Mouse (Mus musculus) WW6 (cell line): ENCODE data around the gene 2310009B15Rik.

Experiments used
- DNase-seq: peaks from one replicate; pipeline ENCODE4 v3.0.0-alpha.2; 2013; ENCODE audit warnings: low read depth, low spot score

The 2310009B15Rik gene

DNA sequence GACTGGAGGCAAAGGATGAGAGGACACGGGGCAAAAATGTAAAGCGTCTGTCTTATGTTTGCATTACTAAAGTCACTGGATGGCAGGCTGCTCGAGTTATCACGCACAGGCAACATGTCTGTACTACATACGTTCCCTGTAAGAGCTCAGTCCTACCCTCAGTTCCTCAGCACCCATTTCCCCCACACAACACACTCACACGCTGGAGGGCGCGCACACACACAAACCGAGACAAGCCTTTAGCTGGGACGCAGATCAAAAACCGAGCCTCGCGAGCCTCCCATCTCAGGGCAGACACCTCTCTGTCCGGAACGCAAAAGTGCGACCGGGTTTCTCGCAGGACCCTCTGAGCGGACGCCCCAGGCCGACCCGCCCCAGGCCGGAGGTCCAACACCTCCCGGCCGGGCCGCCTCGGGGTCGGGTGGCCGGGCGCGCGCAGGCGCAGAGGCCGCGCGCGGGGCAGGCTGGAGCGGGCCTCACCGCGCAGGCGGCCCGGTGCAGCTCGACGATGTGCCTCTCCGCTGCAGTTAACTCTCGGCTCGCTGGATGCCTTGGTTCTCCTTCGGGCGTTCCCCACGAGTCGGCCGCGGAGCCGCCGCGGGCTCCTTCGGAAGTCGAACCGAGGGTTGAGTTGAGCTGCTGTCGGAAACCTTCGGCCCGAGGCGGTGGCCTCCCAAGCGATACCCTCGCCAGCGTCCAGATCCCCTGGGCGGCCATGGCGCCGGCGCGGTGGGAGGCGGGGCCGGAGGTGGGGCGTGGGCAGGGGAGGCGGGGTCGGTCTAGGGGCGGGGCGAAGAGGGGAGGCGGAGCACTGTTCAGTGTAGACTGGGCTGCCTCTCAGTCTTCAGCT is at the start of gene 2310009B15Rik:
2310009B15Rik (minus strand) TSS at position 752 of the 850 bp plus-strand sequence.
- DNase-seq: peak; percentile 47

DNA sequence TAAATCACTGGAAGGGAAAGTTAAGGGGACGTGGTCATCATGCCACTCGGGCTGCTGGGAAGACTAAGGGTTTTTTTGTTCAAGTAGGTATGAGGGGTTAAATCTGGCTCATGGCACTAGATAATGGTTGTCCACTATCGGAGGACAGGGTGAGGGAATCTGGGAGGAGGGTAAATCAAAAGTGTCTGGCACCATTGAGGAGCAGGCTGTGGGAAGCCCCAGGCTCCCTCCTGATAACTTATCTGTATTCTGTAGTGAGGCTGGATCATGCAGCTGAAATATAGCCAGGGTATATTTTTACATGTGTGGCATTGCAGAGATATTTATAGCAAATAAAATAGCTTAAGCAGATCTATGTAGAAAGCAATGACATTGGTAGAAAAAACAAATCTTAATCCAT is 49.6 kb upstream of the 2310009B15Rik start:
- no peak for DNase-seq

DNA sequence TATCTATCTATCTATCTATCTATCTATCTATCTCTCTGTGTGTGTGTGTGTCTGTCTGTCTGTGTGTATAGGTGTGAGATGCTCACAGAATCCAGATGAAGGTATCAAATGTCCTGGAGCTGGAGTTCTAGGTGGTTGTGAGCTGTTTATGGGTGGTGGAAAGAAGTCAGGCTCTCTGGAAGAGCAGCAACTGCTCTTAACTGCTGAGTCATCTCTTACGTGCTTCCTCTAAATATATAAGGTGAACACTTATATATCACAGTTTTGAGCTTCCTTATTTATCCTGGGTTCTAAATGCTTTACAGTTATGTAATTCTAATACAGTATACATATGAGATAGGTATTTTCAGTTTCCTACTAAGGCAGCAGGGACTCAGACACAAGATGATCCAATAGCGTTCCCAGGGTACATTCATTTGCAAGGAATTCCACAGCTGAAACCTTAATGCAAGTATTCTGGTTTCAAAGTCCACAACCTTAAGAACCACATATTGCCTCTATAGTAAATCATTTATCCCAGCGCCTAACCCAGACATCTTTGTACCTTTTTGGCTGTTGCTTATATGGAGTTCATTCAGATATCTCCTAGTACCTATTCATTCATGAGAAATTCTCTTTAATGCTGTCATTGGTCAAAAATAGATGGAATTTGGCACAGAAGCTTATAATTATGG is 48.6 kb upstream of the 2310009B15Rik start:
- no peak for DNase-seq

DNA sequence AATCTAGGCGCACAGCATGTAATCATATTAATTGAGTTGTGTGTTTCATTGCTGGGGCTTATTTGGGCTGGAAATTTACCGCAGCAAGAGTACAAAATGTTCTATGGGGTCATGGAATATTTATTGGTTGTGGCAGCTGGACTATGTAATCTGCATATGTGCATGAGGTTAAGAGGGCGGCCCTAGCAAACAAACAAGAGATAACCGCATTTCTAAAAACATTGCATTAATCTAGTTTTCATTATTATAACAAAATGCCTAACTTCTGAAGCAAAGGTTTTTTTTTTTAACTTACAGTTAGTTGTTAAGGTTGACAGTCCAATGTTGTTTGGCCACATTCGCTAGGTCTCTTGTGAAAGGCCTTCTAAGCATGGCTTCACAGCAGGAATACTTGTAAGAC is 47.2 kb upstream of the 2310009B15Rik start:
- DNase-seq: no peak

DNA sequence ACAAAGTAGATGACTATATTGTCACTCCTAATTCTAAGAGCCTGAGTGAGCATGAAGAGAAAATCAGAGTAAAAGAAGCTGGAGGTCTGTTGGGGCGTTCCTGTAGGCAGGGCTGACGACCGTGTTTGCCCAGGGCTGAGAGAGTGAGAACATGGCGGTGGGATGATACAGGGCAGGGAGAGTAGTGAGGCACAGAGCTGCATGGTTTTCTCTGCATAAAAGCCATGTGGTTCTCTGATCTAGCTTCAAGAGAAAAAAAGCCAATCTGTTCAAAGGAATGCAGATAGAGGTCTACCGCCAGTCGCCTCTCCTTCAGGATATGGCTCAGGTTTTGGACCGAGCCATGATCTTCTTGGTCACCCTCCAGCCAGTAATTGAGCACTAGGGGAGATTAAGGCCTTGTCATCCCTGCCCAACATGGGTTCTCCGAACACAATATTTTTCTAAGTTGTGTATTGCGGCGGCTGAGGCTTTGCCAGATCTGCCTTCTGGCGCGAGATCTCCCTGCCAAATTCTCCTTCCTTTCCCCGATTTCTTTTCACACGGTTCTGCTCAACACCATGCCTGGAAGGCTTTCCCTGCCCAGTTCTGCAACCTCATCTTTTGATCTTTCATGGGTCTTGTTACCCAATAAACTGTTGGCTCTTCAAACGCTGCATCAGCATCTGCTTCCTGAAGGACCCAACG is 44.9 kb upstream of the 2310009B15Rik start:
- no peak for DNase-seq

DNA sequence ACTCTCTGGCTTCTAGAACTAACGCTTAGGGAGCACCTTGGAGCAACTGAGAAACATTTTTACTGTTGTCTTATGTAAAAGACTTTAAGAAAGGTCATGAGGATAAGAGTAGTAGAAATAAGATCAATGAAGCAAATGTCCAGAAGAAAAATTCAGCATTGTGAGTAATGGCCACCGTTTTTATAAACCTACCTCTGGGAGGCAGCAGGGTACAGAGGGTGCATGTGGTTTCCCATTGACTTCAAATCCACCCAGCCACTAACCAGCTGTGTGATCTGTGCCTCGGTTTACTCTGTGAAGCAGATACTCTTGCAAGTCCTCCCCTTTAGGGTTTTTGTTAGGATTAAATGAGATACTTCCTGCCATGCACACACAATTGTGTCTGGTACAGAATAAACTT is 39.4 kb upstream of the 2310009B15Rik start:
- no peak for DNase-seq

DNA sequence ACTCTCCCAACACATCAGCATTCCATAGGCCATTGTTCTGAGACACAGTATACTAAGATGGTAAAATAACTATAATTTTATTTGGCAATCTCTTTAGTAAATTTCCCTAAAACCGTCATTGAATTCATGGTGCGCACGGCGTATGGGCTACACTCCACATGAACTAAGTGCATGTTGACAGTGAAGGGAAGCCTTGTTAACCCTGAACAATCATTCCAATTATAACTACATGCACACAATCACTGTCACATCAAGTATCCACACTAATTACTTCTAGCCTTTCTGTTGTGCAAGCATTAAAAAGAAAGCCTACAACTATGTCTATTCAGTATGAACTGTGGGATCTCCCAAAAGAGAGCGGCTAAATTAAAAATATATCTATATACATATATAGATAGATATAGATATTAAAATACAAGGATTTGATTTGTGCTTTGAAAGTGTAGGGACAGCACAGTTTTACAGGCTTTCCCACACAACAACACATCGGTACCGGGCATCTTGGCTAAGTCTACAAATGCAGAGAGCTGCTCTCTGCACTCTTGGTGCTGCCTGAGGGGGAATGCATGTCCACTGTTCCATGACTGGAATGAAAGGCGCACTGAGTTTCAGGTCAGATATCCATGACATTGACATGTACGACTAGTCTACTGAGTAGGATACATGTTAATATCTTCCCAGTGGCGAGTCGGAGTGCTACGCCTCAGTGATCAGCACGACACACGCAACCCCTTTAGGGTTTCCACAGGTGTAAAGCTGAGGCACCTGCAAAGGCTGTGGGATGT is 21.0 kb upstream of the 2310009B15Rik start:
- no peak for DNase-seq

DNA sequence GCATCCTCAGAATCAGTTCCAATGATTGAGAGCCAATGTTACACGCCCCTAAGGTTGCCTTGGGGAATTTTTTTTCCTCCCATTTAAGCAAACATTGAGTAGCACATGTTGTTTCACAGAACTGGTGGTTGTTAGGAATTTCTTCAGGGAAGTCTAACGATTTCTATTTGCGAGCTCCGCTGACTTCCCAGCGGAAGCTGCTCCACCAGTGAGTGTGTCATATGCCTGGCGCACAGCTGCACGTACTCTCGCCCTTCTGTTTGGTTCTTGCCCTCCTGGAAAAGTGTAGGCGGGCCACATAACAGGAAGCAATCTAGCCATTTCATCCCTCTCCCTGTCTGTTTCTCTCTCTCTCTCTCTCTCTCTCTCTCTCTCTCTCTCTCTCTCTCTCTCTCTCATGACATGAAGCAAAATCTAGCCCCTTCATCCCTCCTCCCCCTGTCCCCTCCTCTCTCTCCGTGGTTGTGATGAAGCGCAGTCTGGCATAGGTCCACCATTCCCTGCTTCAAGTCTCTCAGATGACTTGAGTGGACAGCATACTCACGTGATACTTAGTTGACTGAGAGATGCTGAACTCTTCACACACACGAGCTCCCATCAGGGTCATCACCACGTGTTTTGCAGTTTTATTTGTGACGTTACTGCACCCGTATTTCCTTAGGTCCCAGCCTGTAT is 19.9 kb upstream of the 2310009B15Rik start:
- no peak for DNase-seq

DNA sequence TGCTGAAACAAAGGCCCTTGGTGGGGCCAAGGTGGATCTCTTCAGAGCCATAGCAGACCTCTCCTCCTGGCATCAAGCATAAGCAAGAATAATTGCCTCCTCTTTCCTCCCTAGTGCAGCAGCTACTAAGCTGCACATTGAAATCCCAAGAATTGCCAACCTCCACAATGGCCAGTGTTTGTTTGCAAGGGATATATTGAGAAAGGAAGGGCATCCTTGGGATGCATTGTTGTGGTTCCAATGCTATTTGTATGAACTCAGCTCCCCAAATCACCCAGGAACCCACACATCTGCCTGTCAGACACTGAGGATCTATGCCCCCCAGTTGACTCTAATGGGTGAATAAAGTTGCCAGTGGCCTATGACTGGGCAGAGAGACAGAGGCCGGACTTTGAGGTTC is 5.8 kb downstream of the 2310009B15Rik start:
- DNase-seq: no peak

DNA sequence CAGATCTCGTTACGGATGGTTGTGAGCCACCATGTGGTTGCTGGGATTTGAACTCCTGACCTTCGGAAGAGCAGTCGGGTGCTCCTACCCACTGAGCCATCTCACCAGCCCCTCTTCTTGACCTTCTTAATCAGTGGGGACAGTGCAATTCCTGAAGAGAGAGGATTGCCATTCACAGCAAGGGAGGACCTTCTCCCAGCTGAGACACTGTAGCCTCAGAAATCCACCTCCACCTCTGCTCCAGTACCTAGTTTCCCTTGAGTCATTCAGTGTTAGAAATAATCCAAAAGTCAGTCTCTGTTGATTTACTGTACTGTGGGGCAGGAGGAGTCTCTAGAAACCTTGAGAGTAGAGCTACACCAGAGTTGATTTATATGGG is 6.5 kb downstream of the 2310009B15Rik start:
- DNase-seq: no peak

DNA sequence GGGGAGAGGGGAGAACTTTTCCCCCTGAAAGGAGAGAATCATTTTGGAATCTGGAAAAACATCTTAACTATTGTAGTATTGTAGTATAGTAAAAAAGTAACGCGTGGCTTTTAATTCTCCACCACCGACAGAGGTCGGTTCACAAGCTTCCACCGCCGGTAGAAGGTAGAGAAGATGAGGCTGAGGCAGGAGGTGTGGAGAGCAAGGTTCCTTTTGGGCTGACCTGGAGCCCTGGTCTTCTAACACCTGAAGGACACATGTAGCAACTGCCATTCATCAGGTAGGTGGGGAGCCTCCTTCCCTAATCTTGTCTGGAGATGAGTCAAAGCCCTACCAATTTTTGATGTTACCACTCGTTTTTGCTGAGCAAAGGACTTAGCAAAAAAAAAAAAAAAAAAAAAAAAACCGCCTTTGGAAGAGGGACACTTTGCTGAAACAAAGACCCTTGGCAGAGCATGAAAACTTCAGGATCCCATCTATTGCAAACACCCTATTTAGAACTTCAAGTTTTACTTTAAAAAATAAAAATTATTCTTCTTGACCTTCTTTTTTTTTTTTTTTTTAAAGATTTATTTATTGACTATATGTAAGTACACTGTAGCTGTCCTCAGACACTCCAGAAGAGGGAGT is 7.0 kb downstream of the 2310009B15Rik start:
- DNase-seq: no peak

DNA sequence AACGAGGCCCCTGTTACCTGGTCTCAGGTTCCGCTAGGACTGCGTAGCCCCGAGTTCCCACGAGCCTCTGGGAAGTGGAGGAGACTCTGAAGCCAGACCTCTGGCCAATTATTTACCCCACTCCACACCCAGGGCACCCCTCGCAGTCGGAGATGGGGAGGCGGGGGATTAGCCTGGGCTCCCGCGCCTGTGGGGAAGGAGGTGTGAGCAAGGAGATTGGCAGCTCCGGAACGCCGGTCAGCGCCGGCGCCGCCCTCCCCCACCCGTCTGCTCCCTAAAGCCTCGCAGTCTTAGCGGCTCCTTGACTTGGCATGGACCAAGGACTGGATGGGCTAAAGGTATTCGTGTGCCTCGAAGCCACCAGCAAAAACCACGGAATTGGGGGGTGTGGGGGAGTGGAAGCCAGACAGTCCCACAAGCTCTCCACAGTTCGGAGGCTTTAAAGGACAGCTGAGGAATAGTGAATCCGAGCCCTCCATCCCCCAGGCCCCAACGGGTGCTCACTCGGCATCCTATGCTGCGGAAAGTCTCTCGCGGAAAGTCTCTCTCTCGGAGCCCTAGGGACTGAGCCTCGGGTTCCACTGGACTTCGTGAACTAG is 8.0 kb downstream of the 2310009B15Rik start, which contains the start of gene Lhx9:
Lhx9 (minus strand) TSS at position 67 of the 599 bp plus-strand sequence.
- no peak for DNase-seq

DNA sequence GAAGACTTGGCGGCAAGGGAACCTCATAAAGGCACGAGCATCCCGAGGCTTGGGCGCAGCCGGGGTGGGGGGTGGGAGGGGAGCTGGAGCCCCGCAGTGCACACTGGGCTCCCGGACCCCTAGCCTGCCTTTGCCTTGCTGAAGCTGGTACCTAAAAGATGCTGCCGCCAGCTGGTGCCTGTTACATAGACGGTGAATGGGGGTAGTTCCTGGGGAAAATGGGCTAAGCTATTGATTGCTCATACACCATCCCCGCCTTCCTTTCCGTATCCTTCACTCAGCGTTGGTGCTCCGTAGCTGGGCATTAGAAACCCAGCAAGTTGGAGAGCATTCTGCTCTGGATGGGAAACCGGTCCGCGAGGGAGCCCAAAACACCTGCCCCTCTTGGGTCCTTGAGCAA is 8.6 kb downstream of the 2310009B15Rik start:
- DNase-seq: no peak

DNA sequence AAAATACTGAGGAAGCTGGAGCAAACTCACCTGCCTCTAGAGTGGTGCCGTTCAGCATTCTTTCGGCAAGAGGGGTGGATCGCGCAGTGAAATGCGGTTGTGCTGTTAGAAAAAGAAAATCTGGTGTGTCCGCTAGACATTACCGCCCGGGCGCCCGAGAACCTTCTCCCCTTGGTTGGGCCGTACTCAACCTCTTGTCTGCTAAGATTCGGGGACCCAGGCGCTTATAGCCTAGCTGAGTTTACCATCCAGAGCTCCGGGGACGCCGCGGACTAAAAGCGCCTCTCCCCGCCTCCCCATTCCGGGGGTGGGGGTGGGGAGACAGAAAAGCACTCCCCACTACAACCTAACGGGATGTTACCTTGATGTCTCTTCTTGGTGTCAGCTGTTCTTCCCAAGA is 9.5 kb downstream of the 2310009B15Rik start:
- no peak for DNase-seq

DNA sequence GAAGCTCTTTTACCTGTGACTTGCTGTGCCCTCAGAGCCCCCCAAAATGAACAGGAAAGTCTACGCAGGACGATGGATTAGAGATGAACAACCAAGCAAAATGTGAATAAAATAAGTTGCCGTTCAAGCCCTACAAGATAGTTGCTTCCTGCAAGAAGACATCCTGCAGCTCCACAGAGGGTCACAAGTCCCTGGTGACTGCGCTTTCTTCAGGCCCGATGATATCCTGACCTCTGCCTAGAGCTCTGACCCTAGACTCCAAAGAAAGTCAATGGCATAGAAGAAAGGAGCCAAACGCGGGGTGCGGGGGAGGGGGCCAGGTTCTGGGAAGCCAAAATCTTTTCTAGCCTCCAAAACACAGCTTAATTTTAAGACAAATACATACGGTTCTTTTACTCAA is 10.1 kb downstream of the 2310009B15Rik start:
- DNase-seq: no peak

DNA sequence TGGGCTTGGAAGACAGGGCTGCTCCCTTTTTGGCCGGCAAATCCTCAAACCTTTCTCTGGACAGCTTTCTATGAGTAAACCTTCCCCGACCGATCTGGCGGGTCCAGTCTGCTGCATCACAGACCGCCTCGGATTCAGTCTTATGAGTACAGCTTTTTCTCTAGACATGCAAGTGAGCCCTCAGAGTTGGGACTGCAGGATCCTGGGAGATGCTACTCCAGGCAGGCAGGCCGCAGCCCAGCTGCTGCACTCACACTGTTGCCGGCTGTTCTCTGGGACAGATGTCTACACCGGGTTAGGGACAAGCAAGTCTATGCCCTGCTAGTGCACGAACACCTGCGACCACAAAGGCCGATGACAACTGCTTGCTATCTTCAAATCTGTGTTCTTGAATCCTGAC is 10.5 kb downstream of the 2310009B15Rik start:
- DNase-seq: no peak

DNA sequence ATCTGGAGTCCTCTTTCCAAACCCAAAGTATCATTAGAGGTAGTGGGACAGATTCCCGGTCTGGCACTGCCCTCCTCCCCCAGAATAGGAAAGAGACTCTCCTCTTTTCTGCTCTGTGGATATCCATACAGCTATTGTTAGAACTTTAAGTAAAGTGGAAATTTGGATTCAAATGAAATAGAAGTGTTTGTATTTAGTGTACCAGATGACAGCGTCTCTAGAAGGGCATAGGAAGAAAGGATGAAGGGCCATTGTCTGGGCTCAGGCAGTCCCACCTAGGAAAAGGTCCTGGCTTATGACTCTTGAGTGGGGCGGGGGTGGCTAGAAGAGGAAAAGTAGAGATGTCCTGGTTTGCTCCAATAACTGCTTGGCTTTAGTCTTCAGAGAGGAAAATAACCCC is 11.2 kb downstream of the 2310009B15Rik start:
- no peak for DNase-seq

DNA sequence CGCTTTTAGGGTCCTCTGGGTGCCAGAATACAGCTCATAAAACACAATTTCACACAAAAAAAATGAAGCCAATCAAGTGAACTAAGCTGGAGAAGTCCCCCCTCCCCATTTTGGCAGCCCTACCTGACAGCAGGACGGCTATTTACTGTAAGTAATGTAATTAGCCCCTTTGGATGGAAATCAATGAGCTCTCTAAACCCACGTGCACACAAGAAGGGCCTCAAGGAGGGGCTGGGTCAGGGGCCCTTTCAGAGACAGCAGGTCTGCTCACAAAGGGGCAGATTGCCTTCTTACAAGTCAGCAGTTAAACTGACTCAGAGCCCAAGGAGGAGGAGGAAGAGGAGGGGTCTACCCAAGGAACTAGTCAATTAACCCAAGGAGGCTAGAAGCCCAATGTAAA is 12.5 kb downstream of the 2310009B15Rik start:
- no peak for DNase-seq

DNA sequence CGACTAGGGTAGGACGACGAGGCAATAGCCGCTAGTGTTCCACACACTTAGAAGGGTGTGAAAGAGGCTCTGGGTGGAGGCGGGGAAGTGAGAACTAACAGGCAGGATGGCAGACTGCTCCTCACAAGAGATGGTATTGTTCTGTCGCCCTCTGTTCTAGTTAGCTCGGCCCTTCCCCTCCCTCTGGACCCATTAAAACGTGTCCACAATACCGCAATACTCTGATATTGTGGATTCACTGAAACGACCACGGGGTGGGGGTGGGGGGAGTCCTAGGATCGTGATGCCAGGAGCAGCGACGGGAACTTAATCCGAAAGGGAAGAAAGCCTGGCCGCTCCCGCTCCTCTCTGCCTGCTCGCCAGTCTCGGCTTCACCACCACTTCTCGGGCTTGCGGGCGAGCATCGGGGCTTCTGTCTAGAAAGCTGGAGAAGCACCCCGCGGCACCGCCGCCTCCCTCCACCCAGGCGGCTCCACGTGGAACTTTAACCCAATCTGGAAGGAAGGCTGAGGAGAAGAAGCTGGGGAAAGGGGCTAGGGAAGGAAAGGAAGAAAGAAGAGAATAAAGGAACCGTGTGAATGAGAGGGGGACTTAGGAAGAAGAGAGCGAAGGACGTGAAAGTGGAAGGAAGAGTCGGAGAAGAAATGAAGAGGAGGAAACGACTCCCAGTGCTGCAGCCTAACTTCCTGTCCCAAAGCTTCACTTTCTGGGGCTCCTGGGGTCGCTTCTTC is 13.1 kb downstream of the 2310009B15Rik start:
- no peak for DNase-seq

DNA sequence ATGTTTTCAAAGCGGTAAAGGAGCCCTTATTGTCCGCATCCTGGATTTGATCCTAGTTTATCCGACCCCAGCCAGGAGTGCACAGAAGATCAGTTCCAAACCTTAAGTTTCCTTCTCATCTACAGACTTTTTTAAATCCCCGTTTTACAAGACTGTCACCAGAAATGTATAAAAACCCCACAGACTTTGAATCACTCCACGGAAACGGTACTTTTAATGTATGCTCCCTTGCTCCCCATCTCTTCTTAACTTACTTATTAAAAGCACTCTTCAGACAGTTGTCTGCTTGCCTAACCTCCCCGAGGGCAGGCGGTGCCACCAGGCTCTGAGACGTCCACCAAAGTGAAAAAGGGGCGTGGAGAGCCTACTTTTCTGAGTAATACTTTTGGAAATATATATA is 13.9 kb downstream of the 2310009B15Rik start:
- no peak for DNase-seq
